Mouse (Mus musculus) frontal cortex, postnatal 14 days (tissue): Measurements from ENCODE around the gene Fxr2.

Experiments used
- DNase-seq, 2 experiments: peaks; one replicate each; pipeline ENCODE4 v3.0.0; 2022; ENCODE audit warnings: low spot score in 2 of 2

Gene Fxr2

DNA sequence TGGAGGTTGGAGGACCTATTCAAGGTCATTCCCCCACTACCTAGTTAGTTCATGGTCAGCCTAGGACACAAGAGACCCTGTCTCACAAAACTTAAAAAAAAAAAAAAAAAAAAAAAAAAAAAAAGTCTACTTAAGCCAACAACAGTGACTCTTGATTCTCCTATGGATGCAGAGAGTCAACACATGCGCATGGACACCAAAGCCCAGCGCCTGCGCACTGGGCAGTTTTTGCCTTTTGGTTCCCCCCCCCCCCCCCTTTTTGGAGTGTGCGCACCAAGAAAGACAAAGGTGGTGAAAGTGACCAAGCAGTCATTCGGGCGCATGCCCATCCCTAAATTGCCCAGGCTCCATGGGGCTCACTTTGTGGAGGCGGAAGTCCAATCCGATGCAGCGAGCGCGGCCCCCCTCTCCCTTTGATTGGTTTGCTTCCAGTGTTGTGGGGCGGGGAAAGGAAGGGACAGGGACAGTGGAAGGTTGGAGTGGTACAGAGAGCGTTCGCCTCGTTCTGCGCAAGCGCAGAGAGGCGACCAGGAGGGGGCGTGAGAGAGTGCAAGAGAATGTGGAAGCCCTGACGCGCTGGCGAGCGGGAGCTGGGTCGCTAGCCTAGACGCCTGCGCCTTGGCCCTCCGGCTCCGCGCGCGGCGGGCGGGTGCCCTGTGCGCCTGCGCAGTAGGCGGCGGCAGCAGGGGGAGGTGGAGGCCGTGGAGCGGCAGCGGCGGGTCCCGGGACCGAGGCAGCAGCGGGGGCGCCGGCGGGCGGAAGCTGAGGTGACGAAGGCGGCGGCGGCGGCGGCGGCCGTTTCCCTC is at the start of gene Fxr2:
Fxr2 (plus strand) TSS at position 707 of the 806 bp plus-strand sequence.
- peak; percentile 100 for DNase-seq

- no peak for DNase-seq
These were observed 48.8 kb upstream of the Fxr2 start for GRCm38 (mm10) chr11:69584008-69584407.

DNA sequence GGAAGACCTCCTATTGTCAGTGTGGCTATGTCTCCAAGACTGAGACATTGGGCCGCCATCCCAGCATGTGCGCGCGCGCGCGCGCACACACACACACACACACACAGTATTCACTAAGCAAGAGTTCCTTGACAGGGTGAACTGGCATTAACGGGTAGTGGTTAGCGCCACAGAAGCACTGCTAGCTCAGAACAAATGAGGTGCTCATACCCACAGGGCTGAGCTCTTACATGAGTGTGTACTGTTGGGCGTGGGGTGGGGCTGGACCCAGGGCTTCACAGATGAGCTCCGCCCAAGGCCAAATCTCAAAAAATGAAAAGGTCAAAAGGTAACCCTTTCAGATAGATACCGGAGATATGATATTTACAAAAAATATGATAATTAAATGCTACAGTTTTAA is 47.9 kb upstream of the Fxr2 start:
- DNase-seq, result no peak

DNA sequence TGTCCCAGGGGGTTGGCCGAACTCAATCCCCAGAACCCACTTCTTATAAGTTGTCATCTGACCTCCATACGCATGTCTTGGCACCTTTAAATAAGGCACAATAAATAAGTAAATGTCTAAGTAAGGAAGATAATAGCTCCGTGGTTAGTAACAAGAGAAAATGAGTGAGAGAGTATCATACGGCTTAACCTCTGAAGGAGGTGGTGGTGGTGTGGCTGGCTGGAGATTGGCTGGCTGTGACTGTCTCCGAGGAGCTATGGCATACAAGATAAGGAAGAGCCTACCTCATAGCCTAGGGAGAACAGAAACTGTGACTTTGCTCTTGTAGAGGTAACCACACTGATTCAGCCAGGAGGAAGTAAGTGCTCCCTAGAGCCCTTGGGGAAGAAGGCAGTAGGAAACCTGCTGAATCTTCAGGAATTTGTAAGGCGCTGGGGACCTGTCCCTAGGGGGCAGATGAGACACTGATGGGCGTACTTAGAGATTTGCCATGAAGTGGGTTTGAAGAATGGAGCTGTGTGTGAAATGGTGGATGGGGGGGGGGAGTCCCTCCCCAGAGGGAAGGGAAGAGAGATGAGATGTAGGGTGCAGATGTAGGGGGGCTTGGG is 47.0 kb upstream of the Fxr2 start:
- DNase-seq, result no peak

- no peak for DNase-seq
These were observed 43.5 kb upstream of the Fxr2 start for GRCm38 (mm10) chr11:69589207-69589834.

GRCm38 (mm10) chr11:69590622-69591021 is 42.2 kb upstream of the Fxr2 start:
- DNase-seq, result no peak

- DNase-seq, result no peak
These were observed 41.4 kb upstream of the Fxr2 start for GRCm38 (mm10) chr11:69591424-69591823.

- peak; percentile 59 to 80 for DNase-seq
These were observed 40.7 kb upstream of the Fxr2 start for GRCm38 (mm10) chr11:69591899-69592637.

GRCm38 (mm10) chr11:69592799-69593198 is 40.0 kb upstream of the Fxr2 start:
- no peak for DNase-seq

- DNase-seq, result no peak
These were observed 37.9 kb upstream of the Fxr2 start for GRCm38 (mm10) chr11:69594853-69595252.

- no peak for DNase-seq
These were observed 33.4 kb upstream of the Fxr2 start for GRCm38 (mm10) chr11:69599436-69599835.

GRCm38 (mm10) chr11:69600098-69600497 is 32.7 kb upstream of the Fxr2 start:
- DNase-seq, result peak; percentile 58 to 73

DNA sequence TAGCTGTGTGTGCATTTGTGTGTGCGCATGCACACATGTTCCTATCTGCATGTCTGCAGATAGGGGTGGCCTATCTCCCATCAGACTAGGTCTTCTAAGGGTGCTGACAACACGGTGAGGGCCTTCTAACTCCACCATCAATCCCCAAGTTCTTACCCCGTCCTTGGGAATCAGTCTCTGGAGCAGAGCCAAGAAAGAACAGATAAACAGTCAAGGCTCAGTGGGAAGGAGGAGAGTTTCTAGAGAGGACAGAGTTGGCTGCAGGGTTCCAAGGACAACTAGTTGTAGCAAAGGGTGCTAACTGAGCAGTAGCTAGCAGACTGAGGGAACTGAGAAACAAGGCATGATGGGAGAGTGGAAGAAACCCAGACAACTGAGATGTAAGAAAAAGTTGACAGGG is 31.0 kb upstream of the Fxr2 start:
- DNase-seq, result no peak

DNA sequence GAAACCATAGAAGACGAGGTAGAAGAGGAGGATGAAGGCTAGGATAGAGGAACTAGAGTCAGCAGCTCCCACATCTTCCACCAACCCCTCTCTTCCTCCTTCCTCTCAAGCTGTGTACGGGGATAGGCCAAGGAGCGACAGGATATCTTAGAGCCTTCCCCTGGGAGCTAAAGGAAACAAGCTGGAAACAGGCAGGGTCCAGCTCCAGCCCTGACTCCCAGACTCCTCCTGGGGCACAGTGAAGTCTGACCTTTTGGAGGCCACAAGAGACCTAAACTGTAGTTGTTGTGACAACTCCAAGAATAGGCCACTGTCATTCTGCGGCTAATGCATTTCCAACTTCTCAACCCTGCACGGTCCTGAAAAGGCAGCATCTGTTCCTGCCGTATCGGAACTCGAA is 29.3 kb upstream of the Fxr2 start:
- DNase-seq, result no peak

DNA sequence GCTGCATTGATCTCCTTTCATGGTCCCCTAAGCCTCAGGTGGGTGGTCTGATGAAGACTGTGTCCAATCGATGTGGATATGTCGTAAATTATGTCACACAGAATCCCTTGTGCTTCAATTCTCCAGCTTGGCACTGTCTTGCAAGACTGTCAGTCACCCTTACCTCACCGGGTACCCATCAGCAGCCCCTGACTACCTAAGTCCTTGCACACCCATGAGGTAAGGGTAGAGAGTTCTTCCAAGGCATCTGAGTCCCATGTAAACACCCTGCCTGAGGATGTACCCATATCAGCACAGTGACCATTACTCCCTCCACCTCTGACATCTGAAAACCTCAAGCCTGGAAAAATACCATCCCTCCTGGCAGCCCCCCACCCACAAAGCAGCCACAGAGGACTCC is 28.4 kb upstream of the Fxr2 start:
- no peak for DNase-seq

GRCm38 (mm10) chr11:69604795-69605664 is 27.8 kb upstream of the Fxr2 start:
- no peak for DNase-seq

- peak; percentile 72 to 74 for DNase-seq
These were observed 26.9 kb upstream of the Fxr2 start, which contains the start of gene Atp1b2 for GRCm38 (mm10) chr11:69605726-69606490. Atp1b2 (minus strand) TSS chr11:69605942.

GRCm38 (mm10) chr11:69606491-69606795 is 26.3 kb upstream of the Fxr2 start:
- DNase-seq, result no peak

GRCm38 (mm10) chr11:69606832-69607231 is 26.0 kb upstream of the Fxr2 start:
- DNase-seq, result no peak

DNA sequence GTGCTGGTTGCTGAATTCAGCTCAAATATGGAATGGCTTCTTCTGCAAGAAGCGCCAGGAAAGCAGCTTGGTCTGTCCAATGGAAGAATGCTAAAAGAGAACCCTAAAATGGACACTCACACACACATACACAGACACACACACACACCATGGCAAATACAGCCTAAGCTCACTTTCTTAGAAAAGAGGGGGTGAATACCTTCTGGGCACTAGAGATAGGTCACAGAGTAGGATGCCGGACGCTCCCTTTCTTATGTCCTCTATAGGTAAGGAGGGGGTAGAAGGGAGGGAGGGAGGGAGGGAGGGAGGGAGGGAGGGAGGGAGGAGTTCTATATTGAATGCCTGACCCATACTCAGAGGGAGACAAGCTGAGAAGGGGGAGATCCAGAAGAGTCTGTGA is 24.3 kb upstream of the Fxr2 start:
- DNase-seq, result no peak

- no peak for DNase-seq
These were observed 23.4 kb upstream of the Fxr2 start for GRCm38 (mm10) chr11:69609416-69609815.
